Mouse (Mus musculus) midbrain, embryonic 14.5 days (tissue): ENCODE measurements at regions not wholly inside any gene's neighbourhood (a gene's known extent, or its start where the extent isn't known, plus 50 kb on each side); places are given as distances from the start of the nearest gene placed in this dataset.
A peak's percentile ranks its signal among the peaks of the same experiment; 100 is the strongest.

Experiments
- ATAC-seq: fragments of 200-750 bp; cut with Nextera tagmentation; 2 replicates; pipeline ENCODE4 v1.8.0; 2017; ENCODE audit warnings: moderate number of reproducible peaks, moderate library complexity; ENCODE audit not compliant: low FRiP score, low TSS enrichment
- DNase-seq: peaks from one replicate; pipeline ENCODE4 v3.0.0-alpha.2; 2015
- H3K27ac ChIP-seq: fragments of 300-500 bp; sonication (generic); replicated peaks from 2 replicates; pipeline ENCODE4 v1.5.1; 2014; ENCODE audit warnings: mild to moderate bottlenecking, low read depth, low read length, moderate library complexity
- H3K27me3 ChIP-seq: fragments of 300-500 bp; sonication (generic); 2 replicates; pipeline ENCODE4 v1.6.1; 2014; ENCODE audit warnings: low read length, control low read depth, mixed read lengths; ENCODE audit not compliant: control insufficient read depth, insufficient read depth
- H3K36me3 ChIP-seq: fragments of 300-500 bp; sonication (generic); 2 replicates; pipeline ENCODE4 v1.6.1; 2014; ENCODE audit warnings: low read length, control low read depth; ENCODE audit not compliant: control insufficient read depth, insufficient read depth
- H3K4me1 ChIP-seq: fragments of 300-500 bp; sonication (generic); 2 replicates; pipeline ENCODE4 v1.6.1; 2014; ENCODE audit warnings: mild to moderate bottlenecking, antibody characterized with exemption, low read length, control low read depth; ENCODE audit not compliant: control insufficient read depth, insufficient read depth
- H3K4me2 ChIP-seq: fragments of 300-500 bp; sonication (generic); 2 replicates; pipeline ENCODE4 v1.6.1; 2014; ENCODE audit warnings: mild to moderate bottlenecking, low read length, moderate library complexity
- H3K4me3 ChIP-seq: fragments of 300-500 bp; sonication (generic); replicated peaks from 2 replicates; pipeline ENCODE4 v1.5.1; 2014; ENCODE audit warnings: low read depth, low read length
- H3K9ac ChIP-seq: fragments of 300-500 bp; sonication (generic); replicated peaks from 2 replicates; pipeline ENCODE4 v1.6.1; 2014; ENCODE audit warnings: mild to moderate bottlenecking, low read length, moderate library complexity
- H3K9me3 ChIP-seq: fragments of 300-500 bp; sonication (generic); 2 replicates; pipeline ENCODE4 v1.6.1; 2016; ENCODE audit warnings: low read length, control low read depth, mixed read lengths; ENCODE audit not compliant: control insufficient read depth
- WGBS: fragments of 180-500 bp; shearing (Covaris S2); extraction: QIAGEN DNeasy Blood & Tissue Kit; methylation state at CpG from one replicate; pipeline ENCODE4 v1.1.7; 2014; 5-methylcytosine and 5-hydroxymethylcytosine counted together

GRCm38 (mm10) chr7:37363629-37364175 lies 409.7 kb downstream of the Zfp536 start:
- peaks cover 24% of the 10 kb centered on the region for H3K4me1 ChIP-seq
- ATAC-seq, result peak; percentile 62
- H3K4me2 ChIP-seq, result peak overlapping the region; percentile 16; the same call in 1 of the 2 replicates
- H3K27me3 ChIP-seq, result no peaks in the 10 kb centered on the region
- H3K9me3 ChIP-seq, result no peaks in the 10 kb centered on the region
- whole genome bisulfite sequencing, result 2% methylated on average over 10 of the region's 10 CpGs
- peak; percentile 67 for DNase-seq
- H3K27ac ChIP-seq, result peak overlapping the region; percentile 70
- H3K9ac ChIP-seq, result no peak overlapping the region
- H3K4me3 ChIP-seq, result no peak overlapping the region
- H3K36me3 ChIP-seq, result no peaks in the 10 kb centered on the region

GRCm38 (mm10) chr7:37364221-37364620 lies 409.2 kb downstream of the Zfp536 start:
- Histone ChIP-seq H3K36me3 (no peaks in the 10 kb centered on the region), H3K27me3 (no peaks in the 10 kb centered on the region), H3K4me1 (peaks cover 24% of the 10 kb centered on the region), H3K4me2 (0 out of 2 replicates have a peak overlapping the region, but pooled peaks have one; percentile 16), H3K4me3 (no peak overlapping the region), H3K9me3 (no peaks in the 10 kb centered on the region), H3K27ac (peak overlapping the region; percentile 21; the same call in 1 of the 2 replicates), H3K9ac (no peak overlapping the region)
- ATAC-seq (0 out of 2 replicates have a peak, but pooled peaks have one; percentile 46), DNase-seq (peak; percentile 45)
- WGBS, result 3% methylated on average over 9 of the region's 9 CpGs

DNA sequence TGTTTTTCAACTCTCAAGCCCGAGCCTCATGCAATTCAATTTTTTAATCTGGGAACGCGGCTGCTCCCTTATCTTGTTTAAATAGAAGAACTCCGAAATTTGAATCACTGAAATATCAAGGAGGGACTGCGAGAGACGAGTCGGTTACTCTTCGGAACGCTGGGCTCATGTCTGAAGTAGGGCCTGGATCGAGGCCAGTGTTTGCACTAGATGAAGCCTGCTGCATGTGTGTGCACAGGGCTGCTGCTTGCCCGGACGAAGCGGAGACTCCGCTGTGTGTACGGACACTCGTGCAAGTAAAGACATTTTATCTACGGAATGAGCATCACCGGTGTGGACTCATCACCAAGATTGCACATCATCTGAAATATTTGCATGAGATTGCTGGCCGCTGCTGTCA lies 407.4 kb downstream of the Zfp536 start:
- Histone ChIP-seq H3K27me3 (no peaks in the 10 kb centered on the region), H3K4me3 (no peak overlapping the region), H3K4me2 (no peak overlapping the region), H3K4me1 (peaks cover 24% of the 10 kb centered on the region), H3K9ac (no peak overlapping the region), H3K27ac (no peak overlapping the region), H3K9me3 (no peaks in the 10 kb centered on the region), H3K36me3 (no peaks in the 10 kb centered on the region)
- ATAC-seq (no peak), DNase-seq (peak; percentile 51)
- WGBS, result 73% methylated on average over 19 of the region's 19 CpGs

DNA sequence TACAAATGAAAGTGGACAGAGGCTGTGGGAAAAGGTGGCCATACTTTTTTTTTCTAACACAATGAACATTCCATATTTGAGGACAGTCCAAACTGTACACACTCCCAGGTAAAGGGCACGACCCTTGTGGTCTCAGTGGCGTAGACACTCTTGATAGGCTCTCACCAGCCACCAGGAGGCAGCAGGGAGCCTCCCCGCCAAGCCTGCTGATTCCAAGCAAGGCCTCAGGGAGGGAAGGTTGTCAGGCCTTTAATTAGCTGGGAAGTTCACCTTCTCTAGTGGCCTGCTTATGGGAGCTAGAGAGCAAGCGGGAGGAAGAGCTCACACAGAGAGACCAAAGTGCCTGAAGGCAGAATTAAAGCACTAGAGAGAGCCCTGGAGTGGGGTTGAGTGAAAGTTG lies 403.7 kb downstream of the Zfp536 start:
- no peak overlapping the region for H3K9ac ChIP-seq
- ATAC-seq, result no peak
- H3K4me1 ChIP-seq, result 0 out of 2 replicates have a peak, but pooled peaks cover 3% of the 10 kb centered on the region
- H3K9me3 ChIP-seq, result no peaks in the 10 kb centered on the region
- H3K27me3 ChIP-seq, result no peaks in the 10 kb centered on the region
- 46% methylated on average over 4 of the region's 4 CpGs for WGBS
- no peak overlapping the region for H3K4me2 ChIP-seq
- DNase-seq, result peak; percentile 61
- H3K27ac ChIP-seq, result no peak overlapping the region
- H3K36me3 ChIP-seq, result no peaks in the 10 kb centered on the region
- no peak overlapping the region for H3K4me3 ChIP-seq

DNA sequence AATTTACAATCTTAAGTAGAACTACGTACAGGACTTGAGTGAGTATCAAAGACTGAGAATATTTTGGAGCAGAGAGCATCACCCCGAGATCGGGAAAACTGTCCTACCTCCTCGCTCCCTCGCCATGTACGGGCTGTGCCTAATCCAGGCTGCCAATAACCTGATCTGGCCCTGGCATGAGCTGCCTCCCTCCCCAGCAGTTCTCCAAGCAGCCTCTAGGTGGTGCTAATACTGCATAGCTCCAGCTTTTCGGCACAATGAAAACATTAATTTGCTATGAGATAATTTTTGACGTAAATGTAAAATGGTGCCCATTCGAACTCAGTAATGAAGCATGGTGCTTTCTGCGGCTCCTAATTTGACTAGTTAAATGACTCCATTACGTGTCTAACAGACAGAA lies 399.6 kb downstream of the Zfp536 start:
- H3K4me2 ChIP-seq, result peak overlapping the region; percentile 38
- DNase-seq, result peak; percentile 93
- no peaks in the 10 kb centered on the region for H3K9me3 ChIP-seq
- 8% methylated on average over 11 of the region's 11 CpGs for WGBS
- no peaks in the 10 kb centered on the region for H3K36me3 ChIP-seq
- H3K9ac ChIP-seq, result no peak overlapping the region
- no peaks in the 10 kb centered on the region for H3K27me3 ChIP-seq
- H3K4me3 ChIP-seq, result no peak overlapping the region
- no peak overlapping the region for H3K27ac ChIP-seq
- peak; percentile 79 for ATAC-seq
- peaks cover 23% of the 10 kb centered on the region for H3K4me1 ChIP-seq

GRCm38 (mm10) chr7:37375044-37375443 lies 398.4 kb downstream of the Zfp536 start:
- H3K27ac ChIP-seq, result no peak overlapping the region
- H3K9me3 ChIP-seq, result no peaks in the 10 kb centered on the region
- no peak overlapping the region for H3K4me2 ChIP-seq
- no peak for ATAC-seq
- WGBS, result 51% methylated on average over 9 of the region's 9 CpGs
- H3K27me3 ChIP-seq, result no peaks in the 10 kb centered on the region
- DNase-seq, result no peak
- no peaks in the 10 kb centered on the region for H3K36me3 ChIP-seq
- no peak overlapping the region for H3K4me3 ChIP-seq
- no peak overlapping the region for H3K9ac ChIP-seq
- H3K4me1 ChIP-seq, result peaks cover 23% of the 10 kb centered on the region

GRCm38 (mm10) chr7:37375591-37375990 lies 397.9 kb downstream of the Zfp536 start:
- Histone ChIP-seq H3K4me2 (no peak overlapping the region), H3K27me3 (no peaks in the 10 kb centered on the region), H3K9me3 (no peaks in the 10 kb centered on the region), H3K36me3 (no peaks in the 10 kb centered on the region), H3K27ac (no peak overlapping the region), H3K4me3 (no peak overlapping the region), H3K4me1 (peaks cover 23% of the 10 kb centered on the region), H3K9ac (no peak overlapping the region)
- ATAC-seq, result no peak
- no peak for DNase-seq
- WGBS, result 63% methylated on average over 11 of the region's 11 CpGs

DNA sequence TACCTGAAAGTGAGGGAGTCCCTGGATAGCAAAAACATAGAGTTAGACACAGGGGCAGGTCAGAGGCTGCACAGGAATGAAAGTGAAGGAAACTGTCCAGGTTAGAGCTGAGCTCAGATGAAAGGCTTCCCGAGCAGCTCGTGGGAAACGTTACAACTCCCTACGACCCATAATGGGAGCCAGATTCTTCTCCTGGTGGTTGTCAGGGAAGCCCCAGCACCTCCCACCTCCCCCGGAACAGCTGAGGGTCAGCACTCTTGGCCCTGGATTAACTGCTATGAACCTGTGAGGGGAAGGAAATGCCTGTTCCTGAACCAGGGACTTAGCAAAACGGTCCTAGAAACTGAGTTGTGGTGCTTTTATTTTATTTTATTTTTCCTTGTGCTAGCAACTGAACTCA lies 397.2 kb downstream of the Zfp536 start:
- no peak overlapping the region for H3K9ac ChIP-seq
- H3K9me3 ChIP-seq, result no peaks in the 10 kb centered on the region
- WGBS, result 9% methylated on average over 6 of the region's 6 CpGs
- H3K4me1 ChIP-seq, result peaks cover 23% of the 10 kb centered on the region
- 0 out of 2 replicates have a peak overlapping the region, but pooled peaks have one; percentile 8 for H3K27ac ChIP-seq
- H3K36me3 ChIP-seq, result no peaks in the 10 kb centered on the region
- no peaks in the 10 kb centered on the region for H3K27me3 ChIP-seq
- ATAC-seq (no peak), DNase-seq (no peak)
- H3K4me3 ChIP-seq, result no peak overlapping the region
- no peak overlapping the region for H3K4me2 ChIP-seq

DNA sequence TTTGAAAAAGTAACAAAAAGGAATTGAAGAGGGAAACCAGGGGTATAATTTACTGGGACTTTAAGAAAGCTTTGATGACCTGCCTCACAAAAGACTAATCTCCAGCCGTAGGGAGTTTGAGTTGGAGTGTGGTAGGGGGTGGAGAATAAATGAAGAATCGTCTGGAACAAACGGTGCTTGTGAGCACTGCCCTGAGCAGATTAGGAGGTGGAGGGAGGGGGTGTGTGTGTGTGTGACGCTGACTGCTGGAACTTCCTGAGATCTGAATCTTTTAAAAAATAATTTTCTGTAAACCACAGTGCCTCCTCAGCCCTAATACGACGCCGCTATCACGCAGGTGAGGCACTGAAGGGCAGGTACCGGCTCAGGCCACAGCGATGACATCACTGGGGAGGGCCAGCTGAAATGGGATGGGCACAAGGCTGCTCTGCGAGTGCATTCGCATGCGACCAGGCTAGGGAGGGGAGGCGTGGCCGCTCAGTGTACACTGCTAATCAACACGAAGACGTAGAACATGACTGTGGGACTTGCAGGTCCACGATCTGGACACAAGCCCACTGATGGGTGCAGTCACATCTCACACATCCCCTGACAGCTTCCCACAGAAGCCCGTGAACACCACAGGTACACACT lies 395.4 kb downstream of the Zfp536 start:
- 26% methylated on average over 19 of the region's 19 CpGs for WGBS
- H3K4me3 ChIP-seq, result no peak overlapping the region
- H3K9me3 ChIP-seq, result no peaks in the 10 kb centered on the region
- no peaks in the 10 kb centered on the region for H3K27me3 ChIP-seq
- H3K4me1 ChIP-seq, result peaks cover 23% of the 10 kb centered on the region
- ATAC-seq (0 out of 2 replicates have a peak, but pooled peaks have one; percentile 46), DNase-seq (peak; percentile 55)
- no peaks in the 10 kb centered on the region for H3K36me3 ChIP-seq
- peak overlapping the region; percentile 20; the same call in 1 of the 2 replicates for H3K9ac ChIP-seq
- H3K27ac ChIP-seq, result no peak overlapping the region
- peak overlapping the region; percentile 44 for H3K4me2 ChIP-seq
